ENCODE assay signal across 14 mouse cellular contexts in genomic region chrX:130351480-130351879, GRCm38 (mm10).
"Had no signal": no experiment of that assay in that cellular context is flagged by ENCODE, and none has a peak within 500 bp of the region (broad histone marks: within the 10 kb centered on the region; RNA-seq: fewer than 3 reads in every experiment).

No protein-coding gene starts in this region.

- H3K27me3 ChIP-seq: limb, embryonic 12.5 days; liver, embryonic 13.5 days; lung, embryonic 15.5 days had no signal

- ATAC-seq: intestine, postnatal 0 days; liver, postnatal 0 days had no signal

- H3K9ac ChIP-seq: limb, embryonic 12.5 days; liver, embryonic 13.5 days; liver, postnatal 0 days; lung, embryonic 15.5 days had no signal

- H3K36me3 ChIP-seq: limb, embryonic 12.5 days; liver, embryonic 13.5 days; lung, embryonic 15.5 days had no signal

- H3K9me3 ChIP-seq: limb, embryonic 12.5 days; liver, embryonic 13.5 days; lung, embryonic 15.5 days had no signal

- H3K27ac ChIP-seq: layer of hippocampus, adult 2 months; limb, embryonic 12.5 days; liver, embryonic 13.5 days; lung, embryonic 15.5 days had no signal

- H3K4me1 ChIP-seq: limb, embryonic 12.5 days; liver, embryonic 13.5 days; lung, embryonic 15.5 days had no signal

- DNase-seq: kidney, adult 8-10 months; kidney, postnatal 4 days; liver; liver, embryonic 13.5 days; liver, postnatal 0 days; lung, postnatal 36 days; right cerebral cortex, postnatal 4 days; spleen, adult 18-20 months; thymus, adult 18-20 months; thymus, postnatal 25 days had no signal

- H3K4me3 ChIP-seq: layer of hippocampus, adult 2 months; limb, embryonic 12.5 days; liver, embryonic 13.5 days; lung, embryonic 15.5 days had no signal

- H3K4me2 ChIP-seq: limb, embryonic 12.5 days; liver, embryonic 13.5 days; lung, embryonic 15.5 days had no signal
